Mouse (Mus musculus) layer of hippocampus, adult 6 months (tissue): ENCODE data around the gene Plcd4. TPM values are rescaled to one million over a fixed set of nuclear protein-coding genes. Genes with fewer than 3 reads are reported as not detected.

Experiments
- long read RNA-seq, 2 experiments: library from polyadenylated mRNA; unstranded; transcript quantifications; one replicate each; pipeline ENCODE4 v2.0.0; 2019 to 2020
- microRNA-seq: library from miRNA; unstranded; fragments of <30 nt; microRNA quantifications from one replicate; pipeline ENCODE4 v1.2.0, GENCODE M21; 2020
- polyA plus RNA-seq: library from polyadenylated mRNA; unstranded; fragments of <200 nt; fragmentation: Nextera tagmentation; gene quantifications from 2 replicates; pipeline ENCODE4 v1.2.3, GENCODE M21; 2021

Plcd4 gene
- polyA plus RNA-seq = 19.1 and 19.4 TPM in 2 replicates
- long read RNA-seq, experiment 1, transcript Plcd4-203 (10 exons, 1,749 nt) = minor isoform, 17 of 43 reads
- long read RNA-seq, experiment 1, transcript Plcd4-204 (17 exons, 2,720 nt) = major isoform, 19 of 43 reads
- long read RNA-seq, experiment 1, partial matches to known transcripts = 6 of 43 reads
- long read RNA-seq, experiment 1, other reads (novel, unspliced or antisense) = 1 of 43 reads
- long read RNA-seq, experiment 2, transcript Plcd4-203 (10 exons, 1,749 nt) = minor isoform, 5 of 125 reads
- long read RNA-seq, experiment 2, transcript Plcd4-204 (17 exons, 2,720 nt) = major isoform, 83 of 125 reads
- long read RNA-seq, experiment 2, partial matches to known transcripts = 13 of 125 reads
- long read RNA-seq, experiment 2, other reads (novel, unspliced or antisense) = 23 of 125 reads

GRCm38 (mm10) chr1:74542451-74542961 is at the start of gene Plcd4:
Plcd4 (plus strand) TSS chr1:74542888.

DNA sequence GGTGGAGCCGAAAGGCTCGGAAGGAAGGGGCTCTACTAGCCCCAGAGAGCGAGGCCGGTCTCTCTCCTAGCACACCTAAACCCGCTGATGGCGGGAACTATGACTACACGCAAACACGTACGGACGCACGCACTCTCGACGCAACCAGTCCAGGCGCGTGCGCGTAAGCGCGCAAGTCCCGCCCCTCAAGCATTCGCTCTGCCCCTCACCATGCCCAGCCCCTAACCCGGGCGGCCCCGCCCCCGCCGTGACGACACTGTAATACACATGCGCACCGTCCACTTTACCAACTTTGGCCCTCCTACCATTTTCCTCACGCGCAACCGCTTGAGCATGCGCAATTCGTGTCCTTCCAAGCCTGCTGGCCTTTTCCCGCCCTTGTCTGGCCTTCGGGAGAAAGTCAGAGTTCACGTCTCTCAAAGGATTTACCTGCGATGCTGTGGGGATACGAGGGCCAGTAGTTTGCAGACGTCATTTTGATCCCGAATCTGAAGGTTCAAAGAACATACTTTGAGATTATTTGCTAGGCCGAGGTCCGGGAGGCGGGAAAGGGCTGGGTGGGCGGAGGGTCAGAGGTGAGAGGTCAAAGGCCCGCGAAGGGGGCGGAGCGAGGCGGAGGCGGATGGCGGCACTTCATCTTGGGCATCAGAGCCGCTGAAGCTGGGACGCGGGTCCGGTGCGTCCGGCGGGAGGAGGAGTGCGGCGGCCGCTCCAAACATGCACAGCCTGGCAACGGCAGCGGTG is 36.8 kb upstream of the Plcd4 start, which contains the start of gene Cnot9:
TSS of gene Cnot9 (plus strand) at position 338 of the 744 bp plus-strand sequence.

DNA sequence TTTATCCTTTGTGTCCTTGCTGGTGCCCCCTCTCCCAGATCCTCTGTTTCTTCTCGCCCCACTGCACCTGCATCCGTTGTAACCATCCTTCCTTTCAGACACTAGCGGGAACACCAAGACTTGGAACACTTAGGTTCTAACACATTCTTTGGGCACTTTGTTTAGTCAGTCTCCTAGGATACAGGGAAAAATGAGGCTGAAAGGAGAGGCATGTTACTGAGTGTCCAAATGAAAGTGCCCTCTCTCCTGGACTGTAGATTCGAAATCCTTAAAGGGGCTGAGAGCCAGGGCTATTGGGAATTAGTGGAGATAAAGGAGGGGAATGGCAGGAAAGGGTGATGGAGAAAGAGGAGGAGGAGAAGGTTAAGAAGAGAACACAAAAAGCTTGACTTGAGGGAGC is 1.5 kb downstream of the Plcd4 start, which contains the start of gene Usp37:
TSS of gene Usp37 (minus strand) at position 101 of the 400 bp plus-strand sequence.

DNA sequence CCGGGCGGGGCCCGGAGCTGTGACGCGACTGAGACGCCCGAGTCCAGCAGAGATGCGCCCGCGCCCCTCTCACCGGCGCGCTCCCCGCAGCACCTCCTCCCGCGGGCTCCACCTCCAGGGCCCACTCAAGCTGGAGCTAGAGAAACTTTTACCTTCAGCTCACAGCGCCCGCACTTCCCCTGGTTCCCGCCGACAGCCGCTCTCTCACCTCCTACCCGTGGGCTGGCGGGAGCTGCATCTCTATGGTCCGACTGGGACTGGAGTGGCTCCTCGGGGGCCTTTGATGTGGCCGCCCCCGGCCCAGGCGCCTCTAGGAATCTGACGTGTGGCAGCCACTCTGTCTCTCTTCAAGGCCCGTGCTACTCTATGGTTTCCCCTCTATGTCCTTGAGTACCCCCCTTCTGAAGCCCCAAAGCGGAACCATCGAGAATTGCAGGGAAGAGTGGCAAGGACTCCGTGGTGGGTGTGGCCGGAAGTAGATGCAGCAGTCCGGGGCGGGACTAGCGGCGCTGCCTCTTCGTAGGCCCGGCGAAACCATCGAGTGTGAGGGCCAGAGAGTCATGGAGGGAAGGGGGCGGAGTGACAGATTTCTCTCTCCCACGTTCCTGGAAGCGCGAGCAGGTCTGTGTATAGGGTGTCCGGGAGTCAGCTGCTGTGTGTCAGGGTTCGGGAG is 45.2 kb downstream of the Plcd4 start, which contains the start of the genes Zfp142 and Bcs1l:
TSS of gene Zfp142 (minus strand) at position 474 of the 673 bp plus-strand sequence.
TSS of gene Bcs1l (plus strand) at position 517 of the 673 bp plus-strand sequence.

DNA sequence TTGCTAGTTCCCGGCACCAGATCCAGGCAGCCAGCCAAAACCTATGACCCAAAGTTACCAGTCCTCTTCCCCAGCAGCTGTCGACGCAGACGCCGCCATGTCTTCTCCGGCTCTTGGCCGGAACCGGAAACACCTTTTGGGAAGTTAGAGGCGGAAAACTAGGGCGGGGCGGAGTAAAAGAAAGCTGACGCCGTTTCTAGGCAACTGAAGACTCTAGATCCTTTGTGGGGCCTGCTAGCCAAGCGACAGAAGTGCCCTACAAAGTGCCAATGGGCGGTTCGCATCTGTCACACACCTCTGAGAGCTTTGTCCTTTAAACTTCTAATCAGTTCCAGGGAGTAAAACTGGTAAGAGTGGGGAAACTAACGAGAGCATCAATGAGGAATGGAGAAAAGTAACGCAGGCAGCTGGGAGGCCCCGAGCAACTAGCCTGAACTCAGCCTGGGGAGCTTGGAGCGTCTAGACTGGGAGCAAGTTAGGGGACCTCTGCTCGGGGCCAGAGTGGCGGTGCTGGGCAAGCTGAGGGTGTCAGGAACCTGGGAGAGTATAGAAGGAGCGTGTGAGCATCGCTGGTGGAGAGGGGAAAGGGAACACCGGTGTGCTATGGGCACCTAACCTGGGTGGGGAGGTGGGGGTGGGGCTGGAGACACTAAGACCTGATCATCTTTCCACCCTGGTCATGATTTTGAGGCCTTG is 58.7 kb downstream of the Plcd4 start, which contains the start of the genes Rnf25 and Stk36:
TSS of gene Rnf25 (minus strand) at position 131 of the 696 bp plus-strand sequence.
TSS of gene Stk36 (plus strand) at position 179 of the 696 bp plus-strand sequence.

Small RNA genes lying within 50 kb of the gene (microRNA-seq; reads per million reads assigned to microRNA genes)
- gene Gm25035 = not detected

Other genes with a start within 250 kb of the Plcd4 start
- 26.0 and 33.6 TPM in 2 replicates for gene Tmbim1, start 237.3 kb upstream of the Plcd4 start, polyA plus RNA-seq
- gene Catip, start 180.8 kb upstream of the Plcd4 start, polyA plus RNA-seq = 1.3 and 2.3 TPM in 2 replicates
- 1.3 and 3.5 TPM in 2 replicates for gene Slc11a1, start 167.7 kb upstream of the Plcd4 start, polyA plus RNA-seq
- gene Ctdsp1, start 151.4 kb upstream of the Plcd4 start, polyA plus RNA-seq = 4.4 and 5.3 TPM in 2 replicates
- 0.38 and 0.40 TPM in 2 replicates for gene Vil1, start 133.5 kb upstream of the Plcd4 start, polyA plus RNA-seq
- 19.1 and 19.8 TPM in 2 replicates for gene Cnot9, start 36.8 kb upstream of the Plcd4 start, polyA plus RNA-seq
- gene Usp37, start 1.4 kb downstream of the Plcd4 start, polyA plus RNA-seq = 12.2 and 20.4 TPM in 2 replicates
- gene Zfp142, start 45.4 kb downstream of the Plcd4 start, polyA plus RNA-seq = 8.6 and 9.7 TPM in 2 replicates
- 21.9 and 22.1 TPM in 2 replicates for gene Bcs1l, start 45.4 kb downstream of the Plcd4 start, polyA plus RNA-seq
- gene Rnf25, start 58.5 kb downstream of the Plcd4 start, polyA plus RNA-seq = 17.9 and 19.7 TPM in 2 replicates
- gene Stk36, start 58.6 kb downstream of the Plcd4 start, polyA plus RNA-seq = 0.70 and 0.83 TPM in 2 replicates
- 2.1 and 2.3 TPM in 2 replicates for gene Ttll4, start 118.9 kb downstream of the Plcd4 start, polyA plus RNA-seq
- 3.0 and 3.5 TPM in 2 replicates for gene Cyp27a1, start 170.7 kb downstream of the Plcd4 start, polyA plus RNA-seq
- not detected in 2 replicates for gene Prkag3, start 206.3 kb downstream of the Plcd4 start, polyA plus RNA-seq
- gene Wnt6, start 229.0 kb downstream of the Plcd4 start, polyA plus RNA-seq = 0.54 TPM in 1 of 2 replicates, not detected in the other
- 4.4 and 6.7 TPM in 2 replicates for gene Wnt10a, start 248.6 kb downstream of the Plcd4 start, polyA plus RNA-seq